Mouse (Mus musculus): ENCODE results near the gene Ypel4.

The Ypel4 gene

GRCm38 (mm10) chr2:84761840-84762239, 28.0 kb downstream of the Ypel4 start:
- DNase-seq: peak; percentile 38

GRCm38 (mm10) chr2:84762295-84762694, 28.4 kb downstream of the Ypel4 start:
- DNase-seq: no peak

- DNase-seq: peak; percentile 38
Measured at GRCm38 (mm10) chr2:84762818-84763217, 29.0 kb downstream of the Ypel4 start.

GRCm38 (mm10) chr2:84770501-84770900, 36.6 kb downstream of the Ypel4 start:
- no peak for DNase-seq

GRCm38 (mm10) chr2:84772454-84772853, 38.6 kb downstream of the Ypel4 start:
- no peak for DNase-seq

- DNase-seq: no peak
Measured at GRCm38 (mm10) chr2:84773195-84773594, 39.3 kb downstream of the Ypel4 start.

- peak; percentile 50 for DNase-seq
Measured at GRCm38 (mm10) chr2:84774751-84775150, 40.9 kb downstream of the Ypel4 start.

GRCm38 (mm10) chr2:84775241-84775640, 41.4 kb downstream of the Ypel4 start, which contains the start of gene Serping1:
TSS of gene Serping1 (minus strand) at chr2:84775444.
- no peak for DNase-seq

GRCm38 (mm10) chr2:84775665-84776064, 41.8 kb downstream of the Ypel4 start:
- DNase-seq: no peak

- no peak for DNase-seq
Measured at GRCm38 (mm10) chr2:84777706-84778105, 43.8 kb downstream of the Ypel4 start.

- no peak for DNase-seq
Measured at GRCm38 (mm10) chr2:84779210-84779609, 45.4 kb downstream of the Ypel4 start.

- DNase-seq: no peak
Measured at GRCm38 (mm10) chr2:84783315-84783714, 49.5 kb downstream of the Ypel4 start.

GRCm38 (mm10) chr2:84783840-84784566, 50.1 kb downstream of the Ypel4 start:
- DNase-seq: peak; percentile 16
